Mouse (Mus musculus) ES-E14 (cell line): ENCODE measurements at regions not wholly inside any gene's neighbourhood (a gene's known extent, or its start where the extent isn't known, plus 50 kb on each side); places are given as distances from the start of the nearest gene placed in this dataset.

Experiments used
- DNase-seq: peaks from one replicate; pipeline ENCODE4 v3.0.0-alpha.2; 2013; ENCODE audit warnings: low read depth, low spot score
- H3K27ac ChIP-seq: 2 replicates; pipeline ENCODE4 v1.5.1; 2012; ENCODE audit warnings: low read depth, mild to moderate bottlenecking, low read length, moderate library complexity, mixed read lengths; ENCODE audit not compliant: poor library complexity, insufficient read depth, severe bottlenecking
- H3K36me3 ChIP-seq: 2 replicates; pipeline ENCODE4 v1.6.1; 2012; ENCODE audit warnings: mild to moderate bottlenecking, low read length, moderate library complexity, mixed read lengths; ENCODE audit not compliant: control insufficient read depth, poor library complexity, insufficient read depth, severe bottlenecking
- H3K4me1 ChIP-seq, 2 experiments: fragments of 150-350 bp in 1 of 2; sonication (generic) in 1 of 2; 2 replicates each; pipeline ENCODE4 v1.6.1; 2012; ENCODE audit warnings: low read length in 2 of 2, mild to moderate bottlenecking in 1 of 2, mixed read lengths in 1 of 2; ENCODE audit not compliant: control insufficient read depth in 2 of 2, insufficient read depth in 2 of 2, poor library complexity in 1 of 2
- H3K4me3 ChIP-seq, 2 experiments: fragments of 150-350 bp in 1 of 2; sonication (generic) in 1 of 2; 2 replicates each; pipeline ENCODE4 v1.5.1; 2012; ENCODE audit warnings: low read length in 2 of 2, low read depth in 1 of 2, mild to moderate bottlenecking in 1 of 2, mixed read lengths in 1 of 2; ENCODE audit not compliant: insufficient read depth in 1 of 2, poor library complexity in 1 of 2, severe bottlenecking in 1 of 2
- H3K9ac ChIP-seq: 2 replicates; pipeline ENCODE4 v1.6.1; 2012; ENCODE audit warnings: low read depth, mild to moderate bottlenecking, low read length, mixed read lengths; ENCODE audit not compliant: poor library complexity, insufficient read depth, severe bottlenecking
- H3K9me3 ChIP-seq: fragments of 150-350 bp; sonication (generic); 2 replicates; pipeline ENCODE4 v1.6.1; 2012; ENCODE audit warnings: low read depth, mild to moderate bottlenecking, low read length; ENCODE audit not compliant: control insufficient read depth, insufficient read depth
- CHD2 ChIP-seq: IDR thresholded peaks from 2 replicates; pipeline ENCODE4 v1.6.1; 2014; ENCODE audit warnings: mild to moderate bottlenecking, low read depth, low read length, inconsistent platforms
- HCFC1 ChIP-seq: IDR thresholded peaks from 2 replicates; pipeline ENCODE4 v1.6.1; 2012; ENCODE audit warnings: low read length, inconsistent platforms, borderline replicate concordance; ENCODE audit not compliant: insufficient read depth
- MAFK ChIP-seq: IDR thresholded peaks from 2 replicates; pipeline ENCODE4 v1.6.1; 2014; ENCODE audit warnings: mild to moderate bottlenecking, low read depth, low read length, inconsistent platforms; ENCODE audit not compliant: insufficient read depth
- ZC3H11A ChIP-seq: IDR thresholded peaks from 2 replicates; pipeline ENCODE4 v1.6.1; 2012; ENCODE audit warnings: low read depth, mild to moderate bottlenecking, inconsistent platforms, low read length, borderline replicate concordance
- ZNF384 ChIP-seq: IDR thresholded peaks from 2 replicates; pipeline ENCODE4 v1.6.1; 2012; ENCODE audit warnings: low read depth, low read length, inconsistent platforms
- in situ Hi-C, 2 experiments: fragments of 600-800 bp; cut with MboI; formaldehyde crosslinking; loops; one replicate each; pipeline ENCODE4 v1.15.1; 2025; ENCODE audit warnings: low sequenced_read_pairs in 2 of 2, inconsistent platforms in 1 of 2; ENCODE audit not compliant: unreplicated experiment in 2 of 2

DNA sequence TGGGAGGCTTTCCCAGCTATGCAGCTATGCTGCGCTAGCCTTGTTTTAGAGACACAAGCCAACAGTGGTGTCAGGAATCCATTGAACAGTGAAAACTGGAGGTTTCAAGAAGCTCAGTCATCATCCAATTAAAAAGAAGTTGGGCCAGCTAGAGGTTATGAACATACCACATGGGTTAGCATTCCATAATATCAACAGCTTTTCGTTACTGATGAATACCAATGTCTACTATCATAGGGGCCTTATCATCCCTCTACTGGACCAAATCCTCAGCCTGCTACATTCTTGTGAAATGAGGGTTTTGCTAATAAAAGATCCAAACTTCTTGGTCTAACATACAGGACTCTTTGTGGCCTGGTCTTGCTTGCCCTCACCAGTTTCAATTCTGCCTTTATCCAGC lies 124.8 kb upstream of the Fam78b start:
- no peak for TF ChIP-seq ZC3H11A
- TF ChIP-seq ZNF384 = no peak
- TF ChIP-seq HCFC1 = no peak
- no peak for TF ChIP-seq MAFK
- no peak for TF ChIP-seq CHD2
- Histone ChIP-seq H3K4me3 (no peak overlapping the region), H3K36me3 (no peaks in the 10 kb centered on the region), H3K9me3 (no peaks in the 10 kb centered on the region), H3K9ac (no peak overlapping the region), H3K27ac (no peak overlapping the region), H3K4me1 (no peaks in the 10 kb centered on the region)
- in situ Hi-C loops = no loop called here
- DNase-seq = no peak

GRCm38 (mm10) chr1:166883215-166883614 lies 118.0 kb upstream of the Fam78b start:
- H3K27ac ChIP-seq = no peak overlapping the region
- TF ChIP-seq MAFK (no peak), ZC3H11A (no peak), CHD2 (no peak), HCFC1 (no peak), ZNF384 (no peak)
- in situ Hi-C loops = no loop called here
- H3K4me3 ChIP-seq = no peak overlapping the region
- H3K9ac ChIP-seq = no peak overlapping the region
- H3K9me3 ChIP-seq = no peaks in the 10 kb centered on the region
- no peaks in the 10 kb centered on the region for H3K4me1 ChIP-seq
- no peaks in the 10 kb centered on the region for H3K36me3 ChIP-seq
- no peak for DNase-seq

DNA sequence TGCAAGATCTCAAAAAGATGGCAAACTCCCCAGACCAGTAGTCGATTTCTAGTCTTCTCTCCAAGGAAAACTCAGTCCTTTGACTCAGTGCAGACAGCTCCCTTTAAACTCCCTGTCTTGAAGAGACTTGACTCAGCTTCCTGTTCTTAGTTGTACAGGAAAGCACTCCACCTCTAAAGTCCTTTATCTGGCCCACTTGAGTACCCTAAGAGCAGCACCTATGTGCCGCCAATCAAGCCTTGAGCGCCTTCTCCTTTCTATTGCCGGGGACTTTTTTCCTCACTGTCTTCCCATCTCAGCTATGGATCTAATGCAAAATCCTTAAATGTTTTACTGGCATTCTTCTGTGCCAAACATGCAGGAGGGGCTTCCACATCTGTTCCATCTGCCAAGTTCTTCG lies 105.3 kb upstream of the Fam78b start:
- no peak overlapping the region for H3K9ac ChIP-seq
- H3K4me3 ChIP-seq = no peak overlapping the region
- no peaks in the 10 kb centered on the region for H3K9me3 ChIP-seq
- no peak overlapping the region for H3K27ac ChIP-seq
- in situ Hi-C loops = no loop called here
- TF ChIP-seq CHD2 (no peak), ZNF384 (no peak), MAFK (no peak), ZC3H11A (no peak), HCFC1 (no peak)
- no peaks in the 10 kb centered on the region for H3K4me1 ChIP-seq
- no peak for DNase-seq
- H3K36me3 ChIP-seq = no peaks in the 10 kb centered on the region

DNA sequence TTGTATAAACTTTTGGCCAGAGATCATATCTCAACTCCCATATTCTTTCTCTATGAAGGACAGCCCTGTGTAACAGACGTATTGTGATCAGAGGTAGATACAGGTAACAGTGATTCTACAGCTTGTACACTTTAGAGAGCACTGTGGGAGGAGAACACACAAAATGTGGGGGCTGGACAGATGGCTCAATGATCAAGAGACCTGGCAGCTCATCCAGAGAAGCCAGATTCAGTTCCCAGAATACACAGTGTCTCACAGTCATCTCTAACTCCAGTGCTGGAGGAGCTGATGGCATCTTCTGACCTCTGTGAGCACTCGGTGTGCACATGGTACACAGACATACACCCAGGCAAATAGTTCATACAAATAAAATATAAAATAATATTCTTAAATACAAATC lies 102.5 kb upstream of the Fam78b start:
- Histone ChIP-seq H3K4me1 (no peaks in the 10 kb centered on the region), H3K27ac (no peak overlapping the region), H3K36me3 (no peaks in the 10 kb centered on the region), H3K9me3 (no peaks in the 10 kb centered on the region), H3K4me3 (no peak overlapping the region), H3K9ac (no peak overlapping the region)
- in situ Hi-C loops = no loop called here
- no peak for TF ChIP-seq HCFC1
- TF ChIP-seq ZNF384 = no peak
- TF ChIP-seq CHD2 = no peak
- no peak for TF ChIP-seq ZC3H11A
- TF ChIP-seq MAFK = no peak
- DNase-seq = no peak

GRCm38 (mm10) chr1:166899238-166899637 lies 102.0 kb upstream of the Fam78b start:
- Histone ChIP-seq H3K9me3 (no peaks in the 10 kb centered on the region), H3K27ac (no peak overlapping the region), H3K4me1 (no peaks in the 10 kb centered on the region), H3K4me3 (no peak overlapping the region), H3K9ac (no peak overlapping the region), H3K36me3 (no peaks in the 10 kb centered on the region)
- in situ Hi-C loops = no loop called here
- TF ChIP-seq ZC3H11A (no peak), HCFC1 (no peak), CHD2 (no peak)
- DNase-seq = no peak
